Mouse (Mus musculus): ENCODE measurements at regions not wholly inside any gene's neighbourhood (a gene's known extent, or its start where the extent isn't known, plus 50 kb on each side); places are given as distances from the start of the nearest gene placed in this dataset.

GRCm38 (mm10) chr2:9117523-9117922 lies 763.5 kb upstream of the 4930412O13Rik start:
- TF ChIP-seq E2F4 (IDR thresholded peaks at IDR 0.05; ENCODE audit: borderline replicate concordance, low read depth, low read length) (no peak), RAD21 (IDR thresholded peaks at IDR 0.05; ENCODE audit: low read depth, low read length) (no peak), POLR2AphosphoS2 (IDR thresholded peaks at IDR 0.05; ENCODE audit: low read length) (no peak), MEF2A (IDR thresholded peaks at IDR 0.05; ENCODE audit: extremely low read depth, insufficient replicate concordance, low read depth, low read length, poor library complexity, severe bottlenecking) (no peak), USF2 (IDR thresholded peaks at IDR 0.05; ENCODE audit: borderline replicate concordance in 1 of 2, insufficient read depth in 1 of 2, low read depth in 1 of 2, low read length in 2 of 2) (no peak), NELFE (IDR thresholded peaks at IDR 0.05; ENCODE audit: low read depth, low read length) (no peak), MAZ (IDR thresholded peaks at IDR 0.05; ENCODE audit: low read depth, low read length) (no peak), GATA1 (IDR thresholded peaks at IDR 0.05; ENCODE audit: low read depth, low read length) (no peak)
- no peaks in the 10 kb centered on the region for H3K9me3 ChIP-seq (replicated peaks; ENCODE audit: insufficient read depth, low read length)
- no peaks in the 10 kb centered on the region for H3K79me2 ChIP-seq (ENCODE audit: control insufficient read depth, insufficient read depth, low read length, poor library complexity)
- H3K4me1 ChIP-seq (ENCODE audit: control insufficient read depth in 1 of 2, insufficient read depth in 2 of 2, low read length in 2 of 2), result no peaks in the 10 kb centered on the region
- no peak overlapping the region for H3K9ac ChIP-seq (ENCODE audit: control insufficient read depth, low read depth, low read length, poor library complexity, severe bottlenecking)
- H3K27me3 ChIP-seq (ENCODE audit: control insufficient read depth in 1 of 2, insufficient read depth in 2 of 2, low read length in 2 of 2), result no peaks in the 10 kb centered on the region
- no peaks in the 10 kb centered on the region for H3K36me3 ChIP-seq (ENCODE audit: control insufficient read depth in 1 of 2, insufficient read depth in 2 of 2, low read length in 2 of 2)
- no peak overlapping the region for H3K4me3 ChIP-seq (ENCODE audit: control insufficient read depth in 1 of 2, insufficient read depth in 1 of 2, low read depth in 2 of 2, low read length in 2 of 2)
- H3K27ac ChIP-seq (ENCODE audit: control insufficient read depth, low read depth, low read length), result no peak overlapping the region
- DNase-seq (ENCODE audit: low read depth, low spot score), result no peak

- H3K9me3 ChIP-seq (replicated peaks; ENCODE audit: insufficient read depth, low read length), result no peaks in the 10 kb centered on the region
- no peak overlapping the region for H3K4me3 ChIP-seq (ENCODE audit: control insufficient read depth in 1 of 2, insufficient read depth in 1 of 2, low read depth in 2 of 2, low read length in 2 of 2)
- H3K36me3 ChIP-seq (ENCODE audit: control insufficient read depth in 1 of 2, insufficient read depth in 2 of 2, low read length in 2 of 2), result no peaks in the 10 kb centered on the region
- DNase-seq (ENCODE audit: low read depth, low spot score), result no peak
- H3K79me2 ChIP-seq (ENCODE audit: control insufficient read depth, insufficient read depth, low read length, poor library complexity), result no peaks in the 10 kb centered on the region
- H3K27me3 ChIP-seq (ENCODE audit: control insufficient read depth in 1 of 2, insufficient read depth in 2 of 2, low read length in 2 of 2), result no peaks in the 10 kb centered on the region
- H3K27ac ChIP-seq (ENCODE audit: control insufficient read depth, low read depth, low read length), result no peak overlapping the region
- no peak overlapping the region for H3K9ac ChIP-seq (ENCODE audit: control insufficient read depth, low read depth, low read length, poor library complexity, severe bottlenecking)
- H3K4me1 ChIP-seq (ENCODE audit: control insufficient read depth in 1 of 2, insufficient read depth in 2 of 2, low read length in 2 of 2), result no peaks in the 10 kb centered on the region
- TF ChIP-seq KAT2A (conservative IDR thresholded peaks at IDR 0.05; ENCODE audit: low read depth, low read length) (no peak), UBTF (IDR thresholded peaks at IDR 0.05; ENCODE audit: borderline replicate concordance, insufficient read depth, low read depth, low read length) (no peak), POLR2A (IDR thresholded peaks at IDR 0.05; ENCODE audit: control insufficient read depth in 1 of 2, insufficient read depth in 1 of 2, low read depth in 1 of 2, low read length in 2 of 2, poor library complexity in 1 of 2) (no peak), MAX (IDR thresholded peaks at IDR 0.05; ENCODE audit: low read length) (no peak), RAD21 (IDR thresholded peaks at IDR 0.05; ENCODE audit: low read depth, low read length) (no peak), ZNF384 (IDR thresholded peaks at IDR 0.05; ENCODE audit: low read depth, low read length) (no peak), USF2 (IDR thresholded peaks at IDR 0.05; ENCODE audit: borderline replicate concordance in 1 of 2, insufficient read depth in 1 of 2, low read depth in 1 of 2, low read length in 2 of 2) (no peak), TCF12 (IDR thresholded peaks at IDR 0.05; ENCODE audit: low read depth, low read length) (no peak), JUND (IDR thresholded peaks at IDR 0.05; ENCODE audit: low read depth, low read length) (no peak), TAL1 (IDR thresholded peaks at IDR 0.05; ENCODE audit: low read length) (no peak), SMC3 (IDR thresholded peaks at IDR 0.05; ENCODE audit: low read depth, low read length) (no peak), ELF1 (IDR thresholded peaks at IDR 0.05; ENCODE audit: low read depth, low read length) (no peak), EP300 (IDR thresholded peaks at IDR 0.05; ENCODE audit: low read depth in 1 of 2, low read length in 2 of 2) (no peak), MYC (IDR thresholded peaks at IDR 0.05; ENCODE audit: low read depth, low read length) (no peak), POLR2AphosphoS2 (IDR thresholded peaks at IDR 0.05; ENCODE audit: low read length) (no peak), MAZ (IDR thresholded peaks at IDR 0.05; ENCODE audit: low read depth, low read length) (no peak)
These were observed 744.1 kb upstream of the 4930412O13Rik start for GRCm38 (mm10) chr2:9136963-9137362.
